Mouse (Mus musculus) hindbrain, embryonic 10.5 days (tissue): ENCODE data around the gene Vps26c. TPM values are rescaled to one million over a fixed set of nuclear protein-coding genes. Genes with fewer than 3 reads are reported as not detected.

ENCODE experiments used
- DNase-seq: peaks from one replicate; pipeline ENCODE4 v3.0.0-alpha.2; 2017; ENCODE audit warnings: low spot score
- H3K27ac ChIP-seq: fragments of 300-500 bp; sonication (generic); 2 replicates; pipeline ENCODE4 v1.5.1; 2016; ENCODE audit warnings: mild to moderate bottlenecking, moderate library complexity
- H3K27me3 ChIP-seq: fragments of 300-500 bp; sonication (generic); 2 replicates; pipeline ENCODE4 v1.6.1; 2016; ENCODE audit warnings: mild to moderate bottlenecking; ENCODE audit not compliant: poor library complexity, insufficient read depth, severe bottlenecking
- H3K36me3 ChIP-seq: fragments of 300-500 bp; sonication (generic); 2 replicates; pipeline ENCODE4 v1.6.1; 2016; ENCODE audit warnings: mild to moderate bottlenecking, moderate library complexity
- H3K4me1 ChIP-seq: fragments of 300-500 bp; sonication (generic); replicated peaks from 2 replicates; pipeline ENCODE4 v1.6.1; 2016; ENCODE audit warnings: mild to moderate bottlenecking
- H3K4me3 ChIP-seq: fragments of 300-500 bp; sonication (generic); 2 replicates; pipeline ENCODE4 v1.5.1; 2016; ENCODE audit warnings: mild to moderate bottlenecking, moderate library complexity
- H3K9me3 ChIP-seq: fragments of 300-500 bp; sonication (generic); 2 replicates; pipeline ENCODE4 v1.6.1; 2016; ENCODE audit warnings: mild to moderate bottlenecking, moderate library complexity
- WGBS: fragments of 180-500 bp; shearing (Covaris S2); methylation state at CpG from one replicate; pipeline ENCODE4 v1.1.7; 2016; 5-methylcytosine and 5-hydroxymethylcytosine counted together
- polyA plus RNA-seq: library from polyadenylated mRNA; unstranded; fragments of >200 nt; fragmentation: Nextera tagmentation; extraction: Ambion mirVana; gene quantifications from 2 replicates; pipeline ENCODE4 v1.2.1, GENCODE M21; 2016

Gene Vps26c
- polyA plus RNA-seq, 1 experiment from 2014 or later: 60.5 TPM

DNA sequence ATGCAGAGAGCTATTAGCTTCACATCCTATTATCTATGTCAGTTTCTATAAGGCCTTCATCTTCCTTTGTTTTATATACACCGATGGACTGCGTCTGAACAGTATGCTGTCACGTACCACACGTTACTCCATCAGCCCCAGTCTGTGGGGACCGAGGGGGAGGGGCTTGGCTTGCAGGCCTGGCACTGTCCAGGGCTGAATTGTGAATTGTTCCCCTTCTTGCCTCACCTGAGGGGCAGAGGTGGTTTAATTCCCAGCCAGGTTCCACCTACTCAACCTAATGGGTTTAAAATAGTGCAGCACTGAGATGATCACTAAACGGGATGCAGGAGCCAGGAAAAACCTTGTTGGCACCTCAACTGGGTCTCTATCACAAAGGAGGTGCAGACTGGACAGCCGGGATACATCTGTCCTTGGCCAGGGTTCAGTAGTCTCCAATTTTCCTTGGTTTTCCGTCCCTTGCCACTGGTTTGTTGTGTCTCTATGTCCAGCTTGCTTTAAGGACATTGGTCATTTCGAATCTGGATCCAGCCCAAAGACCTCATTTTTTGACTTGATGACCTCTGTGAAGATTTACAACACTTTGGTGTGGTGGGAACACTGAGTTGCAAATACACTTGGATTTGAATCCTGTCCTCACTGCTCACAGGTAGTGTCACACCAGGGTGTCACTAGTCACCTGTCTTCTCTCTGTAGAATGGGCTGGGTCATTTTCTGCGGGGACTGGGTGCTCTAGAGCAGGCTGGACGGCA lies 40.4 kb upstream of the Vps26c start:
- Histone ChIP-seq H3K27ac (no peak overlapping the region), H3K4me3 (no peak overlapping the region), H3K9me3 (no peaks in the 10 kb centered on the region), H3K27me3 (no peaks in the 10 kb centered on the region), H3K36me3 (no peaks in the 10 kb centered on the region), H3K4me1 (peaks cover 19% of the 10 kb centered on the region)
- DNase-seq: no peak
- 86% methylated on average over 11 of the region's 11 CpGs for WGBS

- no peak overlapping the region for H3K4me3 ChIP-seq
- H3K36me3 ChIP-seq: no peaks in the 10 kb centered on the region
- H3K27ac ChIP-seq: no peak overlapping the region
- WGBS: 79% methylated on average over 8 of the region's 8 CpGs
- peaks cover 12% of the 10 kb centered on the region for H3K4me1 ChIP-seq
- no peak for DNase-seq
- no peaks in the 10 kb centered on the region for H3K9me3 ChIP-seq
- H3K27me3 ChIP-seq: no peaks in the 10 kb centered on the region
These were observed 39.5 kb upstream of the Vps26c start for GRCm38 (mm10) chr16:94566124-94566523.

DNA sequence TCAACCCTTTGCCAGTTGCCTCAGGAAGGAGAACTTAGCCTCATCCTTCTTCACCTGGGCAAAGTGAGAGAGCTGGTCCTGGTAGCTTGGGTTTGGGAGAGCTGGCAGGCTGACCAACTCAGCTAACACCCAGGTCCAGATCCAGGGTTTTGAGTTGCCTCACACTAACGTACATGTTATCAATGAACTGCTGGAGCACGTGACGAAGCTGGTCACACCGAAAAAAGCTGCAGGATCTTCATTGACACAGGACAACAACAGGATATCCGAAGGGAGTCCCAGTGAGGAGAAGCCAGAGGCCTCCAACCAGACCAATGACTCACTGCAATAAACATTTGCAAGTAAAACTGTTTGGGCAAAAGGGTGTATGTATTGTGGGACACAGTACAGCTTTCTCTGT lies 34.0 kb upstream of the Vps26c start:
- WGBS: 80% methylated on average over 5 of the region's 5 CpGs
- Histone ChIP-seq H3K4me3 (no peak overlapping the region), H3K27ac (no peak overlapping the region), H3K27me3 (no peaks in the 10 kb centered on the region), H3K9me3 (no peaks in the 10 kb centered on the region), H3K36me3 (no peaks in the 10 kb centered on the region), H3K4me1 (peaks cover 9% of the 10 kb centered on the region; the same call in 1 of the 2 replicates)
- DNase-seq: no peak

DNA sequence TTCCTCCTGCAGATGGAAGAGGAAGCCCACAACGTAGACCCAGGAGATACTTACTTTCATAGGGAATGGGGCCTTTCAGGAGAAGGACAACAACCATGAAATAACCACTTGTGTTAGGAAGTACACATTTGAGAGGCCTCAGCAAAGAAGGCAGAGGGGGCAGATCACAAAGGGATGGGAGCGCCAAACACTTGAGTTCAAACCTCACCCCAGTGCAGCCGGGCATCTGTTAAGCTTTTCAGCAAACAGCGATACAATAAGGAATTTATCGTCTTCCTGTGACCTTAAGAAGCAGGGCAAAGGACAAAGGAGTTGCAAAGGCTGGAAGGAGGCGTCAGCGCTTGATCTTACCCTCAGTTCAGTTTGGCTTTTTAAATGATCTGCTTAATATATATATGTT lies 33.2 kb upstream of the Vps26c start:
- H3K4me3 ChIP-seq: no peak overlapping the region
- no peaks in the 10 kb centered on the region for H3K36me3 ChIP-seq
- H3K9me3 ChIP-seq: no peaks in the 10 kb centered on the region
- H3K4me1 ChIP-seq: peaks cover 9% of the 10 kb centered on the region; the same call in 1 of the 2 replicates
- no peak overlapping the region for H3K27ac ChIP-seq
- H3K27me3 ChIP-seq: no peaks in the 10 kb centered on the region
- WGBS: 72% methylated on average over 7 of the region's 7 CpGs
- DNase-seq: no peak

DNA sequence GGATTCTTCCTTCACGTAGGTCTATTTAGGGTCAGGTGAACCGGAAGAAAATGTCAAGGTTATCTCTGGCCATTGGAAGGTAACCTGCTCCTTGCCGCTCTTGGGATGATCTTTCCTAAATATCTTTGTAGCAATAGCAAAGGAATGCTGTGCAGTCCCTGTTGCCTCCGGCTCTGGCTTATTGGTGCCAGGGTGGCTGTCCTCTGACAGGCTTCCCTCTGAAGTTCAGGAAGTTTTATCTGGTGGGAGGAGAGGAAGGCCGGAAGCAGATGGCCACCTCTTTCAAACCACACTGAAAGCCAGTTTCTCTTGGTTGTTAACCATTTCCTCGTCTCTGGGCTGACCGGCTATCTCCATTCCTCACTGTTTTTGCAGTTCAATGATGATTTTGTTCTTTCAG lies 32.7 kb upstream of the Vps26c start:
- H3K4me3 ChIP-seq: no peak overlapping the region
- H3K27ac ChIP-seq: no peak overlapping the region
- DNase-seq: no peak
- H3K4me1 ChIP-seq: peaks cover 9% of the 10 kb centered on the region; the same call in 1 of the 2 replicates
- H3K27me3 ChIP-seq: no peaks in the 10 kb centered on the region
- H3K36me3 ChIP-seq: no peaks in the 10 kb centered on the region
- 76% methylated on average over 7 of the region's 7 CpGs for WGBS
- H3K9me3 ChIP-seq: 0 out of 2 replicates have a peak, but pooled peaks cover 3% of the 10 kb centered on the region

DNA sequence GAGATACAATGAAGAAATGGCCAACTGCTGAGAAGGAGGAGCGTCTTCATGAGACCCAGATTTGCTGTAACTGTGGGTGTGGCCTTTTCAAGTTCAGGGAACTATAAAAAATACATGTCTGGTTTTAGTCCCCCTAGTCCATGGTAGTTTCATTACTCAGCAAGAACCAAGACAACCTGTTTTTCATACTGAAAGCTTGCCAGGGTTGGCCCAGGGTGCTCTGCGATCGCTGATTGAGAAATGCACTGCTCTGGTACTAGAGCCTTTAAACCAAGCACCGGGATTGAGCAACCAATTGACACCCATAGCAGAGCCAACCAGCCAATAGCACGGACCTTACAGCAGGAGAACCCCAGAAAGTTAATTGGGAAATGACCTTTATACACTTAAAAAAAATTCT lies 29.6 kb upstream of the Vps26c start:
- Histone ChIP-seq H3K4me1 (peaks cover 12% of the 10 kb centered on the region), H3K36me3 (no peaks in the 10 kb centered on the region), H3K4me3 (no peak overlapping the region), H3K27ac (no peak overlapping the region), H3K9me3 (0 out of 2 replicates have a peak, but pooled peaks cover 4% of the 10 kb centered on the region), H3K27me3 (no peaks in the 10 kb centered on the region)
- WGBS: 86% methylated on average over 5 of the region's 5 CpGs
- DNase-seq: no peak

DNA sequence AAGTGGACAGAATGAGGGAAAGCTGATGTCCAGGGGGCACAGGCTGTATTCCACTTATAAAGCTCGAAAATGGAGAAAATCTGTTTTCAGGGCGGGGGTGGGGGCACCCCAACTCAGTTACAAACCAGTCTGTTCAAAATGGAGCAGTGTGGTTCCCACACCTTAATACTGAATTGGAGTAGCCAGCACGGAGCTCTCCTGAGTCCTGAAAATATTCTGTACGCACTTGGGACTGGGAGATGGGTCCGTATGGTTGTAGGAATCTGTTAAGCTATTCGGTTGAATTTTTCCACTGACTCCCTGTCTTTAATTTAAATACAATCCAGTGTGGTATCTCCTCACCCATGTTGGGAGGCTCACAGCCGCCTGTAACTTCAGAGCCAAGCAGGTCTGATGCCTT lies 28.7 kb upstream of the Vps26c start:
- H3K27ac ChIP-seq: no peak overlapping the region
- H3K4me3 ChIP-seq: no peak overlapping the region
- peaks cover 12% of the 10 kb centered on the region for H3K4me1 ChIP-seq
- no peaks in the 10 kb centered on the region for H3K27me3 ChIP-seq
- H3K36me3 ChIP-seq: no peaks in the 10 kb centered on the region
- no peak for DNase-seq
- WGBS: 87% methylated on average over 7 of the region's 7 CpGs
- H3K9me3 ChIP-seq: 0 out of 2 replicates have a peak, but pooled peaks cover 4% of the 10 kb centered on the region

DNA sequence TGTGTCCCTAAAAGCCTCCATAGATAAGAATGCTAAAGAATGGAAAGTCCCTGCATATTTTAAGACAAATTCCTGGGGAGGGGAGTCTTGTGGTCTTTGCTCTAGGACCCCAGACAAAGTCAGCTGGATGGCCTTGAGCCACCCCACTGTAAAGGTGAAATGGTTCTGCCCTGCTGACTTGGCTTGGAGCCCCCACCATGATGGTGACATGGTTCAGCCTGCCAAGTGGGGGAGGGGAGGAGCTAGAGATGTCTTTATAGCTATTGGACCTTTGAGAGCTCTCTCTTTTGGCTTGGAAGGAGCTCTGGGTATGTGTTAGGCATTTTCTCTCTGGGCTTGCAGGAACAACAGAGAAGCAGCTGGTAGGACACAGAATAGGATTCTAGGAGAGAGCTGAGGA lies 25.3 kb upstream of the Vps26c start:
- Histone ChIP-seq H3K4me1 (peaks cover 5% of the 10 kb centered on the region; the same call in 1 of the 2 replicates), H3K36me3 (no peaks in the 10 kb centered on the region), H3K4me3 (no peak overlapping the region), H3K27ac (no peak overlapping the region), H3K9me3 (0 out of 2 replicates have a peak, but pooled peaks cover 4% of the 10 kb centered on the region), H3K27me3 (no peaks in the 10 kb centered on the region)
- no peak for DNase-seq

DNA sequence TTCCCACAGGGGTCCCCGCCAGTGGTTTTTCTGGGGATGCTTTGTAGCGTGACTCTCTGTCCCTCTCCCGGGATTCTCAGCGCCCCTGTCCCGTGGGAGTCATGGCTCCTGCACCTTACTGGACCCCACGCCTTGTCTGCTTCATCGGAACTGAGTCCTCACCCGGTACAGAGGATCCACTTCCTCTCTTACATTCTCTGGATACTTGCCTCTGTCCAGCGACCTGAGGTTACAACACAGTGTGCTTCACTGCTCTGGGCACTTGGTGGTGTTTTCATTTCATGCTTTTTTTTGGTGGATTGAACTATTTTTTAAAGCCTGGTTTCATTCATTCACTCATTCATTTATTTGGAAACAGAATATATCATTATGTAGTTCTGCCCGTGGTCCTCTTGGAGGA lies 23.2 kb upstream of the Vps26c start:
- WGBS: 75% methylated on average over 10 of the region's 10 CpGs
- Histone ChIP-seq H3K4me1 (peaks cover 5% of the 10 kb centered on the region), H3K27me3 (no peaks in the 10 kb centered on the region), H3K27ac (no peak overlapping the region), H3K4me3 (no peak overlapping the region), H3K9me3 (0 out of 2 replicates have a peak, but pooled peaks cover 4% of the 10 kb centered on the region), H3K36me3 (no peaks in the 10 kb centered on the region)
- no peak for DNase-seq

- peaks cover 7% of the 10 kb centered on the region; the same call in 1 of the 2 replicates for H3K4me1 ChIP-seq
- H3K27ac ChIP-seq: no peak overlapping the region
- DNase-seq: no peak
- no peaks in the 10 kb centered on the region for H3K36me3 ChIP-seq
- WGBS: 66% methylated on average over 8 of the region's 8 CpGs
- no peaks in the 10 kb centered on the region for H3K9me3 ChIP-seq
- H3K27me3 ChIP-seq: no peaks in the 10 kb centered on the region
- no peak overlapping the region for H3K4me3 ChIP-seq
These were observed 19.3 kb upstream of the Vps26c start for GRCm38 (mm10) chr16:94545781-94546562.

GRCm38 (mm10) chr16:94544540-94545105 lies 18.0 kb upstream of the Vps26c start:
- 66% methylated on average over 11 of the region's 11 CpGs for WGBS
- no peak for DNase-seq
- Histone ChIP-seq H3K27me3 (no peaks in the 10 kb centered on the region), H3K36me3 (no peaks in the 10 kb centered on the region), H3K27ac (no peak overlapping the region), H3K9me3 (no peaks in the 10 kb centered on the region), H3K4me1 (peaks cover 7% of the 10 kb centered on the region; the same call in 1 of the 2 replicates), H3K4me3 (no peak overlapping the region)

GRCm38 (mm10) chr16:94542898-94543297 lies 16.3 kb upstream of the Vps26c start:
- H3K27ac ChIP-seq: no peak overlapping the region
- WGBS: 91% methylated on average over 8 of the region's 8 CpGs
- no peak overlapping the region for H3K4me3 ChIP-seq

GRCm38 (mm10) chr16:94540140-94540539 lies 13.5 kb upstream of the Vps26c start:
- no peaks in the 10 kb centered on the region for H3K27me3 ChIP-seq
- no peaks in the 10 kb centered on the region for H3K36me3 ChIP-seq
- 95% methylated on average over 9 of the region's 9 CpGs for WGBS
- no peaks in the 10 kb centered on the region for H3K9me3 ChIP-seq
- no peak for DNase-seq
- no peak overlapping the region for H3K27ac ChIP-seq
- no peak overlapping the region for H3K4me3 ChIP-seq
- H3K4me1 ChIP-seq: peaks cover 7% of the 10 kb centered on the region; the same call in 1 of the 2 replicates

More at GRCm38 (mm10) chr16:94542898-94543297, 16.3 kb upstream of the Vps26c start:
- peaks cover 7% of the 10 kb centered on the region; the same call in 1 of the 2 replicates for H3K4me1 ChIP-seq
- no peaks in the 10 kb centered on the region for H3K9me3 ChIP-seq
- H3K36me3 ChIP-seq: no peaks in the 10 kb centered on the region
- no peaks in the 10 kb centered on the region for H3K27me3 ChIP-seq
- DNase-seq: no peak
